Mouse (Mus musculus) intestine, embryonic 14.5 days (tissue): ENCODE results near the gene Trhr2. TPM values are rescaled to one million over a fixed set of nuclear protein-coding genes. Genes with fewer than 3 reads are reported as not detected.

Experiments used
- ATAC-seq: fragments of 200-750 bp; cut with Nextera tagmentation; replicated peaks from 2 replicates; pipeline ENCODE4 v1.8.0; 2017; ENCODE audit warnings: low read depth, moderate number of reproducible peaks, moderate TSS enrichment, moderate library complexity; ENCODE audit not compliant: low FRiP score, low TSS enrichment
- DNase-seq: peaks from one replicate; pipeline ENCODE4 v3.0.0-alpha.2; 2018; ENCODE audit warnings: low spot score
- H3K27ac ChIP-seq: fragments of 300-500 bp; sonication (generic); 2 replicates; pipeline ENCODE4 v1.5.1; 2014; ENCODE audit warnings: low read depth, mild to moderate bottlenecking, control low read depth
- H3K27me3 ChIP-seq: fragments of 300-500 bp; sonication (generic); replicated peaks from 2 replicates; pipeline ENCODE4 v1.6.1; 2014; ENCODE audit warnings: low read length, control low read depth; ENCODE audit not compliant: control insufficient read depth, insufficient read depth
- H3K36me3 ChIP-seq: fragments of 300-500 bp; sonication (generic); 2 replicates; pipeline ENCODE4 v1.6.1; 2014; ENCODE audit warnings: low read length, control low read depth; ENCODE audit not compliant: control insufficient read depth, insufficient read depth
- H3K4me1 ChIP-seq: fragments of 300-500 bp; sonication (generic); replicated peaks from 2 replicates; pipeline ENCODE4 v1.6.1; 2014; ENCODE audit warnings: low read length, control low read depth, mixed read lengths; ENCODE audit not compliant: control insufficient read depth, insufficient read depth
- H3K4me2 ChIP-seq: fragments of 300-500 bp; sonication (generic); 2 replicates; pipeline ENCODE4 v1.6.1; 2014; ENCODE audit warnings: low read length
- H3K4me3 ChIP-seq: fragments of 300-500 bp; sonication (generic); 2 replicates; pipeline ENCODE4 v1.5.1; 2014; ENCODE audit warnings: low read depth, low read length, control low read depth, mixed read lengths
- H3K9ac ChIP-seq: fragments of 300-500 bp; sonication (generic); 2 replicates; pipeline ENCODE4 v1.6.1; 2014; ENCODE audit warnings: mild to moderate bottlenecking, low read length
- H3K9me3 ChIP-seq: fragments of 300-500 bp; sonication (generic); 2 replicates; pipeline ENCODE4 v1.6.1; 2016; ENCODE audit warnings: low read length, control low read depth; ENCODE audit not compliant: control insufficient read depth
- WGBS: fragments of 180-500 bp; shearing (Covaris S2); extraction: QIAGEN DNeasy Blood & Tissue Kit; methylation state at CpG from one replicate; pipeline ENCODE4 v1.1.7; 2014; 5-methylcytosine and 5-hydroxymethylcytosine counted together
- polyA plus RNA-seq: library from polyadenylated mRNA; unstranded; fragments of >200 nt; fragmentation: Nextera tagmentation; extraction: Ambion mirVana; gene quantifications from 2 replicates; pipeline ENCODE4 v1.2.1, GENCODE M21; 2014

Gene Trhr2
- polyA plus RNA-seq, 1 experiment from 2014 or later = not detected

- Histone ChIP-seq H3K36me3 (peaks cover 8% of the 10 kb centered on the region; the same call in 1 of the 2 replicates), H3K4me1 (peaks cover 18% of the 10 kb centered on the region; the same call in 1 of the 2 replicates), H3K27ac (no peak overlapping the region), H3K9me3 (no peaks in the 10 kb centered on the region), H3K9ac (no peak overlapping the region), H3K4me2 (no peak overlapping the region), H3K4me3 (no peak overlapping the region), H3K27me3 (no peaks in the 10 kb centered on the region)
- no peak for DNase-seq
- 0 out of 2 replicates have a peak, but pooled peaks have one; percentile 10 for ATAC-seq
- WGBS = 36% methylated on average over 12 of the region's 12 CpGs
Measured at GRCm38 (mm10) chr8:122313310-122313709, 47.2 kb downstream of the Trhr2 start.

- DNase-seq = no peak
- H3K9ac ChIP-seq = no peak overlapping the region
Measured at GRCm38 (mm10) chr8:122312553-122312952, 48.0 kb downstream of the Trhr2 start.

GRCm38 (mm10) chr8:122311115-122311514, 49.4 kb downstream of the Trhr2 start:
- H3K36me3 ChIP-seq = peaks cover 14% of the 10 kb centered on the region; the same call in 1 of the 2 replicates
- 69% methylated on average over 2 of the region's 2 CpGs for WGBS
- peaks cover 15% of the 10 kb centered on the region; the same call in 1 of the 2 replicates for H3K4me1 ChIP-seq
- H3K27ac ChIP-seq = no peak overlapping the region
- DNase-seq = no peak
- no peaks in the 10 kb centered on the region for H3K27me3 ChIP-seq
- H3K9me3 ChIP-seq = no peaks in the 10 kb centered on the region
- no peak overlapping the region for H3K4me2 ChIP-seq
- no peak overlapping the region for H3K4me3 ChIP-seq
- no peak for ATAC-seq
- no peak overlapping the region for H3K9ac ChIP-seq

More at GRCm38 (mm10) chr8:122312553-122312952, 48.0 kb downstream of the Trhr2 start:
- WGBS = 70% methylated on average over 2 of the region's 2 CpGs
- H3K36me3 ChIP-seq = peaks cover 14% of the 10 kb centered on the region; the same call in 1 of the 2 replicates
- H3K27me3 ChIP-seq = no peaks in the 10 kb centered on the region
- ATAC-seq = no peak
- H3K4me2 ChIP-seq = no peak overlapping the region
- H3K9me3 ChIP-seq = no peaks in the 10 kb centered on the region
- no peak overlapping the region; the same call in 1 of the 2 replicates for H3K27ac ChIP-seq
- no peak overlapping the region for H3K4me3 ChIP-seq
- H3K4me1 ChIP-seq = peaks cover 18% of the 10 kb centered on the region; the same call in 1 of the 2 replicates

- Histone ChIP-seq H3K4me2 (no peak overlapping the region), H3K36me3 (peaks cover 6% of the 10 kb centered on the region; the same call in 1 of the 2 replicates), H3K27ac (no peak overlapping the region), H3K9ac (no peak overlapping the region), H3K4me1 (peaks cover 13% of the 10 kb centered on the region; the same call in 1 of the 2 replicates), H3K27me3 (no peaks in the 10 kb centered on the region), H3K9me3 (no peaks in the 10 kb centered on the region), H3K4me3 (no peak overlapping the region)
- no peak for ATAC-seq
- no peak for DNase-seq
- WGBS = 71% methylated on average over 12 of the region's 12 CpGs
Measured at GRCm38 (mm10) chr8:122309272-122309671, 51.3 kb downstream of the Trhr2 start.

GRCm38 (mm10) chr8:122307836-122308235, 52.7 kb downstream of the Trhr2 start:
- 88% methylated on average over 8 of the region's 8 CpGs for WGBS
- Histone ChIP-seq H3K4me3 (no peak overlapping the region), H3K4me1 (peaks cover 10% of the 10 kb centered on the region; the same call in 1 of the 2 replicates), H3K4me2 (no peak overlapping the region), H3K9me3 (no peaks in the 10 kb centered on the region), H3K27me3 (no peaks in the 10 kb centered on the region), H3K36me3 (peaks cover 6% of the 10 kb centered on the region; the same call in 1 of the 2 replicates), H3K9ac (no peak overlapping the region), H3K27ac (no peak overlapping the region)
- ATAC-seq (no peak), DNase-seq (no peak)

Other genes starting within 250 kb of the Trhr2 start
- 4.2 and 6.4 TPM in 2 replicates for gene Zfpm1, start 78.6 kb downstream of the Trhr2 start, polyA plus RNA-seq
- 37.0 and 38.6 TPM in 2 replicates for gene Zc3h18, start 15.9 kb upstream of the Trhr2 start, polyA plus RNA-seq
- gene Il17c, start 61.3 kb upstream of the Trhr2 start, polyA plus RNA-seq = not detected in 2 replicates
- gene Cyba, start 72.2 kb upstream of the Trhr2 start, polyA plus RNA-seq = 297 and 307 TPM in 2 replicates
- 52.6 and 60.2 TPM in 2 replicates for gene Mvd, start 82.7 kb upstream of the Trhr2 start, polyA plus RNA-seq
- gene Snai3, start 100.0 kb upstream of the Trhr2 start, polyA plus RNA-seq = 1.1 and 1.3 TPM in 2 replicates
- 31.4 and 34.0 TPM in 2 replicates for gene Rnf166, start 115.3 kb upstream of the Trhr2 start, polyA plus RNA-seq
- 53.8 and 55.0 TPM in 2 replicates for gene Ctu2, start 115.4 kb upstream of the Trhr2 start, polyA plus RNA-seq
- 17.9 and 21.6 TPM in 2 replicates for gene Piezo1, start 190.6 kb upstream of the Trhr2 start, polyA plus RNA-seq
- gene Cdt1, start 207.3 kb upstream of the Trhr2 start, polyA plus RNA-seq = 43.8 and 49.3 TPM in 2 replicates
- gene Aprt, start 216.2 kb upstream of the Trhr2 start, polyA plus RNA-seq = 580 and 583 TPM in 2 replicates